Comparison of ENCODE assay signal across 9 mouse cellular contexts in genomic region chr11:3374293-3374645, GRCm38 (mm10). TPM values are rescaled to one million over a fixed set of nuclear protein-coding genes. Genes with fewer than 3 reads are reported as not detected.
DNase-seq lines count a peak whose midpoint lies in the region; ATAC-seq and TF ChIP-seq lines count a peak whose summit lies in the region.
"Had no signal": no experiment of that assay in that cellular context is flagged by ENCODE, and none has a peak within 500 bp of the region (broad histone marks: within the 10 kb centered on the region; RNA-seq: fewer than 3 reads in every experiment).

No protein-coding gene starts in this region.

- H3K27ac ChIP-seq in layer of hippocampus, adult 2 months, result peak overlapping the region; percentile 67
- peak overlapping the region; percentile 86 for H3K27ac ChIP-seq in embryonic facial prominence, embryonic 12.5 days
- H3K27ac ChIP-seq in intestine, embryonic 15.5 days, result peak overlapping the region; percentile 42
- H3K27ac ChIP-seq in thymus, adult 2 months (ENCODE audit: control insufficient read depth, insufficient read depth, low read length), result no peak overlapping the region
- H3K27ac ChIP-seq: liver, embryonic 13.5 days had no signal

- 8% methylated on average over 7 of the region's 7 CpGs for WGBS in embryonic facial prominence, embryonic 12.5 days
- WGBS in intestine, embryonic 15.5 days, result 31% methylated on average over 7 of the region's 7 CpGs
- WGBS in thymus, adult 2 months, result 96% methylated on average over 7 of the region's 7 CpGs

- H3K36me3 ChIP-seq in embryonic facial prominence, embryonic 12.5 days, result no peaks in the 10 kb centered on the region
- H3K36me3 ChIP-seq in intestine, embryonic 15.5 days, result no peaks in the 10 kb centered on the region
- no peaks in the 10 kb centered on the region for H3K36me3 ChIP-seq in thymus, adult 2 months (ENCODE audit: control insufficient read depth, insufficient read depth, low read length)
- H3K36me3 ChIP-seq: liver, embryonic 13.5 days had no signal

- no peak for TF ChIP-seq POLR2A in thymus, adult 2 months (IDR thresholded peaks at IDR 0.05; ENCODE audit: control insufficient read depth, extremely low read depth, insufficient read depth, low read length, poor library complexity)

- no peaks in the 10 kb centered on the region for H3K27me3 ChIP-seq in embryonic facial prominence, embryonic 12.5 days
- H3K27me3 ChIP-seq in intestine, embryonic 15.5 days (replicated peaks), result no peaks in the 10 kb centered on the region
- H3K27me3 ChIP-seq in thymus, adult 2 months (ENCODE audit: control insufficient read depth, insufficient read depth, low read length), result no peaks in the 10 kb centered on the region
- H3K27me3 ChIP-seq: liver, embryonic 13.5 days had no signal

- H3K9ac ChIP-seq in embryonic facial prominence, embryonic 12.5 days, result peak overlapping the region; percentile 19; the same call in 1 of the 2 replicates
- H3K9ac ChIP-seq in intestine, embryonic 15.5 days, result no peak overlapping the region
- H3K9ac ChIP-seq: liver, embryonic 13.5 days had no signal

- H3K4me3 ChIP-seq in layer of hippocampus, adult 2 months, result no peak overlapping the region
- H3K4me3 ChIP-seq in embryonic facial prominence, embryonic 12.5 days, result 0 out of 2 replicates have a peak overlapping the region, but pooled peaks have one; percentile 13
- no peak overlapping the region for H3K4me3 ChIP-seq in intestine, embryonic 15.5 days (replicated peaks)
- H3K4me3 ChIP-seq in thymus, adult 2 months (ENCODE audit: control insufficient read depth, insufficient read depth, low read length), result no peak overlapping the region
- H3K4me3 ChIP-seq: liver, embryonic 13.5 days had no signal

- H3K9me3 ChIP-seq in embryonic facial prominence, embryonic 12.5 days, result no peaks in the 10 kb centered on the region
- no peaks in the 10 kb centered on the region for H3K9me3 ChIP-seq in intestine, embryonic 15.5 days
- H3K9me3 ChIP-seq: liver, embryonic 13.5 days had no signal

- H3K4me1 ChIP-seq in embryonic facial prominence, embryonic 12.5 days, result peaks cover 42% of the 10 kb centered on the region
- H3K4me1 ChIP-seq in intestine, embryonic 15.5 days (replicated peaks), result peaks cover 34% of the 10 kb centered on the region
- H3K4me1 ChIP-seq in thymus, adult 2 months (replicated peaks; ENCODE audit: control insufficient read depth, insufficient read depth, low read length), result peaks cover 12% of the 10 kb centered on the region

- H3K4me2 ChIP-seq in embryonic facial prominence, embryonic 12.5 days (replicated peaks), result peak overlapping the region; percentile 37
- peak overlapping the region; percentile 14; the same call in 1 of the 2 replicates for H3K4me2 ChIP-seq in intestine, embryonic 15.5 days (replicated peaks)
- H3K4me2 ChIP-seq: liver, embryonic 13.5 days had no signal

- no peak for TF ChIP-seq CTCF in layer of hippocampus, adult 2 months (conservative IDR thresholded peaks at IDR 0.05)
- TF ChIP-seq CTCF in thymus, adult 2 months (IDR thresholded peaks at IDR 0.05; ENCODE audit: borderline replicate concordance, control insufficient read depth, extremely low read depth, insufficient read depth, low read length, poor library complexity), result no peak

- DNase-seq in layer of hippocampus, adult 2 months (ENCODE audit: low spot score in 2 of 2), result no peak
- no peak for DNase-seq in layer of hippocampus, adult 9-10 months (ENCODE audit: low spot score)
- peak; percentile 38 for DNase-seq in retina, postnatal 7 days (ENCODE audit: low read depth, low spot score)
- no peak for DNase-seq in layer of hippocampus, adult 9-11 months
- no peak for DNase-seq in frontal cortex, postnatal 25 days (ENCODE audit: low spot score in 2 of 2)
- no peak for DNase-seq in thymus, adult 2 months
- DNase-seq: liver, embryonic 13.5 days had no signal

- peak; percentile 22; the same call in 1 of the 2 replicates for ATAC-seq in embryonic facial prominence, embryonic 12.5 days (ENCODE audit: insufficient number of reproducible peaks, insufficient read depth, low FRiP score, low TSS enrichment)
- ATAC-seq in intestine, embryonic 15.5 days, result 0 out of 2 replicates have a peak, but pooled peaks have one; percentile 9

RNA-seq across cellular contexts. Expression of gene Limk2, which starts 34.7 kb away (rescaled TPM):
- 100 to 1,000 TPM in 1 of 2 experiments, 10 to 100 TPM in 1; 97.6 to 117 TPM for total RNA-seq in layer of hippocampus, adult 2 months (2021)
- polyA plus RNA-seq in embryonic facial prominence, embryonic 12.5 days (2016; fragmentation: Nextera tagmentation; extraction: Ambion mirVana), result 69.1 and 75.1 TPM in 2 replicates
- polyA plus RNA-seq in intestine, embryonic 15.5 days (2015; fragmentation: Nextera tagmentation; extraction: Ambion mirVana), result 60.1 and 64.0 TPM in 2 replicates
- 167 and 185 TPM in 2 replicates for polyA plus RNA-seq in thymus, adult 2 months (2012; rRNA removed)

RNA-seq across cellular contexts. Expression of gene Pik3ip1, which starts 44.1 kb away (rescaled TPM):
- 10 to 100 TPM; 35.9 to 41.5 TPM for total RNA-seq in layer of hippocampus, adult 2 months (2021)
- 12.4 and 15.1 TPM in 2 replicates for polyA plus RNA-seq in embryonic facial prominence, embryonic 12.5 days (2016; fragmentation: Nextera tagmentation; extraction: Ambion mirVana)
- 8.5 and 8.7 TPM in 2 replicates for polyA plus RNA-seq in intestine, embryonic 15.5 days (2015; fragmentation: Nextera tagmentation; extraction: Ambion mirVana)
- 151 and 153 TPM in 2 replicates for polyA plus RNA-seq in thymus, adult 2 months (2012; rRNA removed)
